Mouse (Mus musculus) embryonic facial prominence, embryonic 15.5 days (tissue): ENCODE measurements around the gene Clec5a. TPM values are rescaled to one million over a fixed set of nuclear protein-coding genes. Genes with fewer than 3 reads are reported as not detected.

Source experiments
- ATAC-seq: fragments of 200-750 bp; cut with Nextera tagmentation; 2 replicates; pipeline ENCODE4 v1.8.0; 2017; ENCODE audit warnings: low read depth, moderate TSS enrichment; ENCODE audit not compliant: insufficient number of reproducible peaks, low FRiP score, low TSS enrichment
- H3K27ac ChIP-seq: fragments of 300-500 bp; sonication (generic); replicated peaks from 2 replicates; pipeline ENCODE4 v1.5.1; 2015; ENCODE audit warnings: mild to moderate bottlenecking, inconsistent platforms
- H3K27me3 ChIP-seq: fragments of 300-500 bp; sonication (generic); 2 replicates; pipeline ENCODE4 v1.6.1; 2015; ENCODE audit warnings: inconsistent platforms
- H3K36me3 ChIP-seq: fragments of 300-500 bp; sonication (generic); 2 replicates; pipeline ENCODE4 v1.6.1; 2015; ENCODE audit warnings: mild to moderate bottlenecking, inconsistent platforms
- H3K4me1 ChIP-seq: fragments of 300-500 bp; sonication (generic); 2 replicates; pipeline ENCODE4 v1.6.1; 2015; ENCODE audit warnings: inconsistent platforms
- H3K4me2 ChIP-seq: fragments of 300-500 bp; sonication (generic); replicated peaks from 2 replicates; pipeline ENCODE4 v1.6.1; 2015; ENCODE audit warnings: mild to moderate bottlenecking, inconsistent platforms
- H3K4me3 ChIP-seq: fragments of 300-500 bp; sonication (generic); replicated peaks from 2 replicates; pipeline ENCODE4 v1.5.1; 2015; ENCODE audit warnings: mild to moderate bottlenecking, inconsistent platforms
- H3K9ac ChIP-seq: fragments of 300-500 bp; sonication (generic); 2 replicates; pipeline ENCODE4 v1.6.1; 2015; ENCODE audit warnings: inconsistent platforms
- H3K9me3 ChIP-seq: fragments of 300-500 bp; sonication (generic); replicated peaks from 2 replicates; pipeline ENCODE4 v1.6.1; 2016; ENCODE audit warnings: inconsistent platforms
- WGBS: fragments of 180-500 bp; shearing (Covaris S2); methylation state at CpG from one replicate; pipeline ENCODE4 v1.1.7; 2015; 5-methylcytosine and 5-hydroxymethylcytosine counted together
- polyA plus RNA-seq: library from polyadenylated mRNA; unstranded; fragments of >200 nt; fragmentation: Nextera tagmentation; extraction: Ambion mirVana; gene quantifications from 2 replicates; pipeline ENCODE4 v1.2.1, GENCODE M21; 2015

The Clec5a gene
- polyA plus RNA-seq, 1 experiment from 2014 or later = 1.8 TPM

DNA sequence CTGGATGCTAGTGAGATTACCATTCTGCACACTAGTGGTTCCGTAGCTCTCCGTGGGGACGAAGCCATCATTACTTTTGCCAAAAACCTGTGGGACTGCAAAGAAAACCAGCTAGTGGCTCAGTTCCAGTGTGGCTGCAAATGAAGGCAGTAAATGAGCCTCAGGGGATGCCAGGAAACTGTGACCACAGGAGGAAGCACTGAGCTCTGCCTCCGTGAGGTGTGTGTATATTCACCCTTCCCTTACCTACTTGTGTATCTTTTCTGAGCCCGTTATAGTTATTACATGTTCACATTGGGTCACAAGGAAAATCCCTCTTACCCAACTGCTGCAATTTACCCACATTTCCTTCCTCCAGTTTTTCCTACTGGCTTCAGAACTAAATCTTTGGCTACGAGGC lies 1.3 kb downstream of the Clec5a start:
- H3K27ac ChIP-seq = no peak overlapping the region
- no peak for ATAC-seq
- no peaks in the 10 kb centered on the region for H3K9me3 ChIP-seq
- no peak overlapping the region for H3K4me3 ChIP-seq
- H3K4me1 ChIP-seq = no peaks in the 10 kb centered on the region
- H3K27me3 ChIP-seq = no peaks in the 10 kb centered on the region
- 72% methylated on average over 6 of the region's 6 CpGs for WGBS
- H3K9ac ChIP-seq = no peak overlapping the region
- no peaks in the 10 kb centered on the region for H3K36me3 ChIP-seq
- no peak overlapping the region for H3K4me2 ChIP-seq

DNA sequence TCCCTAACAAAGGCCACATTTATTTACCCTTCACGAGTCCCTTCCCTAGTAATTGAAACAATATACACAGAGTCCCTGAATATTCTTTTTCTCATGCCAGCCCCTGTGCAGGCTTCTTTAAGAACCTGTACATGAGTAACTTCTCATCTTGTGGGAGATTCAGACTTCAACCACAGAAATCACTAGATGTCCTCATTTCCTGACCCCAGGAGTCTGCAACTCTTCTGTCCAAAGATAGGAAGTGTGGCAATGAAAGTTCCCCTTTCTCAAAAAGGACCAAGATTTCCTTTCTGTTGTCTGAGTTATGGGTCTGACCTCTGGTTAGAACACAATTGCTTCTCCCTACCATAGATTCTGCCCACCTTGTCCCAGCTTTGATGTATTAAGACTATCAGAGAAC lies 9.3 kb downstream of the Clec5a start:
- no peak overlapping the region for H3K4me2 ChIP-seq
- 60% methylated on average over 1 of the region's 1 CpGs for WGBS
- H3K4me3 ChIP-seq = no peak overlapping the region
- ATAC-seq = no peak
- H3K27me3 ChIP-seq = no peaks in the 10 kb centered on the region
- H3K9ac ChIP-seq = no peak overlapping the region
- no peak overlapping the region for H3K27ac ChIP-seq
- no peaks in the 10 kb centered on the region for H3K36me3 ChIP-seq
- H3K9me3 ChIP-seq = no peaks in the 10 kb centered on the region
- no peaks in the 10 kb centered on the region for H3K4me1 ChIP-seq

DNA sequence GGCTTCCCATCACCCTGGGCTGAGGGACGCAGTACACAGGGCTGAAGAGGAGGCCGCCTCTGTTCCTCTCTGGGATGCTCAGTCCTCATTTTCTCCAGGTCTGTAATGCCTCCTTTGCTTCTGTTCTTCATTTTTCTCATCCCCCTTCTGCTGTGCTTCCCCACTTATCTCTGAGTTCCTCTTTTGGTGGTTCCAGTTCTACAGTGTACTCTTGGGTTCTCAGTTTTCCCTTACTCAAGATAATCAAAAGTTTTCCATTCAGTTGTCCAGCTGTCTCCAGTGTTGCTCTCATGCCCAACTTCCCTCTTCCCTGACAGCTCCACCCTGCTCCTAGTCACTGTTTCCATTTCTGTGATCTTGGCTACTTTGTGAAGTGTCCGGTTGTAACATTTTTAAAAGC lies 12.0 kb downstream of the Clec5a start:
- no peaks in the 10 kb centered on the region for H3K36me3 ChIP-seq
- 72% methylated on average over 3 of the region's 3 CpGs for WGBS
- H3K27me3 ChIP-seq = no peaks in the 10 kb centered on the region
- no peak overlapping the region for H3K27ac ChIP-seq
- no peaks in the 10 kb centered on the region for H3K9me3 ChIP-seq
- no peak for ATAC-seq
- H3K4me1 ChIP-seq = no peaks in the 10 kb centered on the region
- no peak overlapping the region for H3K4me3 ChIP-seq
- H3K9ac ChIP-seq = no peak overlapping the region
- no peak overlapping the region for H3K4me2 ChIP-seq

DNA sequence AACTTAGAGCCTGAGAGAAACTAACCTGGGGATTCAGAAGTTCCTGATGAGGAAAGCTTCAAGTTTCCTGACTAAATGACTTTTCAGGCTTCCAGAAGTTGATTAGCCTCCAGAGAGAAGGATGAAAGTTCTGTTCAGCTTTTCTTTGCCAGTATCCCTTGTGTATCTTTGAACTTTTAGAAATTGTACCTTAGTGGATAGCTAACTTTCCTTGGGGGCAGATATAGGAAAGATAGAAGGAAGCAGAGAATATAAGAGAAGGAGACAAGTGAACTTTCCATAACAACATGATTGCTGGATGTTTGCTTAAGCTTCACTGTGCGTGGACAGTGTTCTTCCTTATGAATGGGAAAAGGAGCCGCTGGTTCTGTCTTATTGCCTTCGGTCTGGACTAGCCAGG lies 16.4 kb downstream of the Clec5a start, which contains the start of gene Olfr460:
Olfr460 (plus strand) TSS at position 301 of the 400 bp plus-strand sequence.
- H3K9ac ChIP-seq = no peak within 1 kb of the TSS
- ATAC-seq = no peak

DNA sequence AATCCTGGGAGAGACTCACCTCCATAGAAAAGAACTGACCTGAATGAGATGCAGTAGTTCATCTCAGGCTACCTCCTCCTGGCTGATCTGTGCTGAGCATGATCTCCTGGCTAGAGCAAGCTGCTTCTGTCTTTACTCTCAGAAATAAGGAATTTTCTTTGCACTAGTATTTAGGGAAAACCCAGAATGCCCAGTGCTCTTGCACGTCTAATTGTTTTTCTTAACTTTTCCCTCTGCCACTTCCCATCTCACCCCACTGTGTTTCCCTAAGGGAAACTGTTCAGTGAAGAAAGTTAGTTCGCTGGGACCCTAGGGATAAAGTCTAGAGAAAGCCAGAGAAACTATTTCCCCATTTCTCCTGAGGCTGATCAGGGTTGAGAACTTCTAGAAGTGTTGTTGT lies 30.7 kb downstream of the Clec5a start, which contains the start of gene Olfr461:
Olfr461 (minus strand) TSS at position 101 of the 400 bp plus-strand sequence.
- H3K9ac ChIP-seq = no peak within 1 kb of the TSS
- 0 out of 2 replicates have a peak, but pooled peaks cover 4% of the 10 kb centered on the region for H3K9me3 ChIP-seq
- H3K4me3 ChIP-seq = no peak within 1 kb of the TSS
- H3K4me2 ChIP-seq = no peak within 1 kb of the TSS
- WGBS = 77% methylated on average over 2 of the region's 2 CpGs
- H3K27me3 ChIP-seq = no peaks in the 10 kb centered on the region
- no peak within 1 kb of the TSS for H3K27ac ChIP-seq
- no peak for ATAC-seq
- no peaks in the 10 kb centered on the region for H3K36me3 ChIP-seq
- no peaks in the 10 kb centered on the region for H3K4me1 ChIP-seq

More for the DNA sequence above, 16.4 kb downstream of the Clec5a start, which contains the start of gene Olfr460:
- 87% methylated on average over 3 of the region's 3 CpGs for WGBS
- Histone ChIP-seq H3K4me3 (no peak within 1 kb of the TSS), H3K36me3 (no peaks in the 10 kb centered on the region), H3K27ac (no peak within 1 kb of the TSS), H3K9me3 (no peaks in the 10 kb centered on the region), H3K4me1 (no peaks in the 10 kb centered on the region), H3K4me2 (no peak within 1 kb of the TSS), H3K27me3 (no peaks in the 10 kb centered on the region)

DNA sequence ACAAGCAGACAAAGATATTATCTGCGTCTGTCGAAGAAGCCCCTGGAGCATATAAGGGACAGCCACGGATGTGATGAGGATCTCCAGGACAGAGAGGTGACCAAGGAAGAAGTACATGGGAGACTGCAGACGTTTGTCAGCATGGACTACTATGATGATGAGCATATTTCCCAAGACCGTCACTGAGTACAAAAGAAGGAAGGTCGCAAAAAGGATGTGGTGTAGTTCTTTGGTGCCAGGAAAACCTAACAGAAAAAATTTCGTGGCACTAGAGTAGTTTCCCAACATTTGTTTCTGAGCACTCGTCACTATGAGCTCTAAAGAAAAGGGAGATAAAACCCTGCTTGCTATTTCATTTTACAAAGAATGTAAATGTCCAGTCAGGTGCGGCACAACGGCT lies 40.9 kb downstream of the Clec5a start:
- Histone ChIP-seq H3K27me3 (no peaks in the 10 kb centered on the region), H3K4me3 (no peak overlapping the region)
- WGBS = 81% methylated on average over 10 of the region's 10 CpGs

More for the DNA sequence above, 40.9 kb downstream of the Clec5a start:
- no peak overlapping the region for H3K27ac ChIP-seq
- no peak overlapping the region for H3K4me2 ChIP-seq
- no peaks in the 10 kb centered on the region for H3K36me3 ChIP-seq
- H3K4me1 ChIP-seq = no peaks in the 10 kb centered on the region
- H3K9me3 ChIP-seq = no peaks in the 10 kb centered on the region
- no peak for ATAC-seq
- no peak overlapping the region for H3K9ac ChIP-seq

Other genes with a start within 250 kb of the Clec5a start
- gene E330009J07Rik, start 149.7 kb downstream of the Clec5a start, polyA plus RNA-seq = 8.0 and 10.7 TPM in 2 replicates
- not detected in 2 replicates for gene Wee2, start 146.7 kb downstream of the Clec5a start, polyA plus RNA-seq
- 140 and 141 TPM in 2 replicates for gene Ssbp1, start 114.5 kb downstream of the Clec5a start, polyA plus RNA-seq
- not detected in 2 replicates for gene Tas2r137, start 94.6 kb downstream of the Clec5a start, polyA plus RNA-seq
- not detected in 2 replicates for gene Tas2r108, start 92.3 kb downstream of the Clec5a start, polyA plus RNA-seq
- gene Prss37, start 66.3 kb downstream of the Clec5a start, polyA plus RNA-seq = not detected in 2 replicates
- gene Olfr461, start 30.8 kb downstream of the Clec5a start, polyA plus RNA-seq = not detected in 2 replicates
- gene Olfr460, start 16.3 kb downstream of the Clec5a start, polyA plus RNA-seq = not detected in 2 replicates
- gene Tas2r138, start 27.5 kb upstream of the Clec5a start, polyA plus RNA-seq = not detected in 2 replicates
- gene Mgam, start 43.0 kb upstream of the Clec5a start, polyA plus RNA-seq = 0.05 and 0.16 TPM in 2 replicates